In genomic region chr2:172758497-172758896, GRCm38 (mm10) we compare ENCODE assay signal across 9 mouse cellular contexts.
DNase-seq lines count a peak whose midpoint lies in the region; ATAC-seq and TF ChIP-seq lines count a peak whose summit lies in the region.
"Had no signal": no experiment of that assay in that cellular context is flagged by ENCODE, and none has a peak within 500 bp of the region (broad histone marks: within the 10 kb centered on the region; RNA-seq: fewer than 3 reads in every experiment).

No protein-coding gene starts in this region.

- H3K9me3 ChIP-seq in kidney, postnatal 0 days (replicated peaks; ENCODE audit: low read length): no peaks in the 10 kb centered on the region

- peak; percentile 49 for DNase-seq in ovary, postnatal 14 days (ENCODE audit: low spot score)
- DNase-seq in ovary, adult 18-20 months (ENCODE audit: low spot score): no peak
- peak; percentile 8 to 21 for DNase-seq in cerebellum, postnatal 36 days
- peak; percentile 76 for DNase-seq in kidney, postnatal 0 days (ENCODE audit: low spot score)
- DNase-seq in lung, postnatal 4 days: peak; percentile 68 to 71
- DNase-seq in urinary bladder, adult 2 months (ENCODE audit: low spot score): peak; percentile 35

- no peak overlapping the region for H3K4me3 ChIP-seq in kidney, postnatal 0 days (replicated peaks; ENCODE audit: low read depth, low read length)

- peaks cover 12% of the 10 kb centered on the region for H3K27me3 ChIP-seq in kidney, postnatal 0 days (ENCODE audit: insufficient read depth, low read length)

- no peaks in the 10 kb centered on the region for H3K36me3 ChIP-seq in kidney, postnatal 0 days (ENCODE audit: insufficient read depth, low read length)

- H3K9ac ChIP-seq in kidney, postnatal 0 days (ENCODE audit: low read depth, low read length): no peak overlapping the region

- WGBS in kidney, postnatal 0 days: 11% methylated on average over 9 of the region's 9 CpGs

- H3K4me2 ChIP-seq in kidney, postnatal 0 days (ENCODE audit: low read length): no peak overlapping the region

- peak; percentile 46 for ATAC-seq in granulocyte monocyte progenitor cell, adult 5-6 weeks (replicated peaks; ENCODE audit: poor library complexity, severe bottlenecking)
- no peak; the same call in 1 of the 2 replicates for ATAC-seq in kidney, postnatal 0 days (replicated peaks; ENCODE audit: low FRiP score, low read depth)
- no peak for ATAC-seq in CD4-positive, CD25-positive, alpha-beta regulatory T cell, adult 4 months

- no peak overlapping the region for H3K27ac ChIP-seq in kidney, postnatal 0 days
- H3K27ac ChIP-seq: macrophage had no signal

- no peaks in the 10 kb centered on the region for H3K4me1 ChIP-seq in kidney, postnatal 0 days (replicated peaks; ENCODE audit: insufficient read depth, low read length)

- peak; percentile 87 for TF ChIP-seq CTCF in kidney, postnatal 0 days (IDR thresholded peaks at IDR 0.05; ENCODE audit: low read depth)
